Mouse (Mus musculus): ENCODE data around the gene Gm10663.

Gm10663 gene

GRCm38 (mm10) chr8:65087711-65088110 is 12.9 kb downstream of the Gm10663 start:
- DNase-seq (ENCODE audit: low spot score): no peak

GRCm38 (mm10) chr8:65088120-65088519 is 13.3 kb downstream of the Gm10663 start:
- DNase-seq (ENCODE audit: low spot score): no peak

GRCm38 (mm10) chr8:65089781-65090180 is 14.9 kb downstream of the Gm10663 start:
- DNase-seq (ENCODE audit: low spot score): no peak

GRCm38 (mm10) chr8:65097760-65098415 is 23.1 kb downstream of the Gm10663 start:
- DNase-seq (ENCODE audit: low spot score): no peak

GRCm38 (mm10) chr8:65099735-65100134 is 24.9 kb downstream of the Gm10663 start:
- DNase-seq (ENCODE audit: low spot score): no peak

GRCm38 (mm10) chr8:65103632-65104031 is 28.8 kb downstream of the Gm10663 start:
- DNase-seq (ENCODE audit: low spot score): no peak

- no peak for DNase-seq (ENCODE audit: low spot score)
These were observed 29.2 kb downstream of the Gm10663 start for GRCm38 (mm10) chr8:65104041-65104440.

GRCm38 (mm10) chr8:65107936-65108718 is 33.3 kb downstream of the Gm10663 start:
- no peak for DNase-seq (ENCODE audit: low spot score)

GRCm38 (mm10) chr8:65108936-65109335 is 34.1 kb downstream of the Gm10663 start:
- DNase-seq (ENCODE audit: low spot score): no peak

GRCm38 (mm10) chr8:65110285-65110691 is 35.5 kb downstream of the Gm10663 start:
- DNase-seq (ENCODE audit: low spot score): peak; percentile 38

- no peak for DNase-seq (ENCODE audit: low spot score)
These were observed 37.3 kb downstream of the Gm10663 start for GRCm38 (mm10) chr8:65112092-65112491.

- DNase-seq (ENCODE audit: low spot score): no peak
These were observed 51.2 kb downstream of the Gm10663 start for GRCm38 (mm10) chr8:65126014-65126413.

GRCm38 (mm10) chr8:65126454-65126853 is 51.6 kb downstream of the Gm10663 start:
- no peak for DNase-seq (ENCODE audit: low spot score)

Measured in c-Kit-positive CD71-positive TER-119-positive erythroid progenitor cells, embryonic 14.5 days (primary cell).